Mouse (Mus musculus) adrenal gland, postnatal 4 days (tissue): ENCODE measurements around the gene Man2c1. TPM values are rescaled to one million over a fixed set of nuclear protein-coding genes. Genes with fewer than 3 reads are reported as not detected.
A peak's percentile ranks its signal among the peaks of the same experiment; 100 is the strongest.

Source experiments
- DNase-seq, 2 experiments: peaks; one replicate each; pipeline ENCODE4 v3.0.0; 2021 to 2022; ENCODE audit warnings: low spot score in 2 of 2, mixed read lengths in 2 of 2
- total RNA-seq, 2 experiments: library from RNA; stranded (reverse); gene quantifications; 2 replicates each; pipeline ENCODE4 v1.2.3; 2021

The Man2c1 gene
- total RNA-seq, 2 experiments from 2014 or later, result 172 to 175 TPM

DNA sequence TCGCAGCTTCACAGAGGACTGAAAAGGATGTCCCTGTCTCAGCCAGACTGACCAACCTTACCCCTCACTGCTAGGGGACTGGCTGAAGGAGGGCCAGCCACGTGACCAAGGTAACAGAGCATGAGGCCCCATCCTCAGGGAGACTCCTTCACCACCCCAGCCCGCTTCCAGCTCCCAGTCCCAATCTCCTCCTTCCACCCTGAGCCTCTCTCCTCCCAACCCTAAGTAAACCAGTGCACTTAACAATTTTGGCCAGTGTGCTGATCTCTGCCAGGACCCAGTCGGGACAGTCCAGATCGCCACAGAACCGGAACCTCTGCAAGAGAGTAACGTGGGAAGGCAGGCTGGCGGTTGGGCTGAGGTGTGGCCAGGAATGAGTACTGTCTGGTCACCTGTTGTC, 26.3 kb downstream of the Man2c1 start:
- no peak for DNase-seq

DNA sequence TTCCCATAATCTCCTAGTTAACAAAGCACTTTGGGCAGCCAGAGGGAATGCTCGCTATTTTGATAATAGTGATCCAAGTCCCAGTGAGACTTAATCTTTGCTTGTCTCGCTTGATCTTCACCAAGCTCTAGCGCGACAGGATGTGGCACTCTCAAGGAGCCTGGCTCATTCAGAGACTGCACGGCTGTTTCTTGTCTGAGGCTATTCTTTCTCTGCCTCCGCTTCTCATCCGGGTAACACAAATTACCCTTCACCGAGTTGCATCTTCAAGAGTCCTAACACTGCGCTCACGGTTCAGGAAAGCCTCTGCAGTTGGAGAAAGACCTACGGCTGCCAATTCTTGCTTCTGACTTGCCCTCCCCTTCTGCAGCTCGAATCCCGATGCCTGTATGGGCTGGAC, 27.0 kb downstream of the Man2c1 start:
- no peak for DNase-seq

DNA sequence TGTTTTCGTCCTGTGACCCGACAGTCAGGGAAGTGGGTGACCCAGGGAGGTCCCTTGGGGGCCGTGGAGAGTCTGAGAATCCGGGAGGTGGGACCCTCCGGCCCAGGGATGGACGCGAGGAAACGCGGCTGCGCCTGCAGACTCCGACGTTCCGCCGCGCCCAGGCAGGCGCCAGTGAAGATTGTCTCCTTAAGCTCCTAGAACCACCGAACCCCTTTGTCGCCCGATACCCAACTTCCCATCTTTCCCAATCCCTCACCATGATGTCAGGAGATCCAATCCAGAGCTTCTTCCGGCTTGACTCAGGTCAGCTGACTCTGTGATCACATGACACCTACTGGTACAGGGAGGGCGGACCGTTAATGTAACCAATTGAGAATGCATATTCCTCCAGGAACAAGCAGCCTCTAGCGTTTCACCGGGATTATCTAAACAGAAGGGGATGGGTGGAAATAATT, 27.6 kb downstream of the Man2c1 start, which contains the start of gene Commd4:
TSS of gene Commd4 (minus strand) at position 319 of the 458 bp plus-strand sequence.
- DNase-seq, result peak; percentile 55 to 90

DNA sequence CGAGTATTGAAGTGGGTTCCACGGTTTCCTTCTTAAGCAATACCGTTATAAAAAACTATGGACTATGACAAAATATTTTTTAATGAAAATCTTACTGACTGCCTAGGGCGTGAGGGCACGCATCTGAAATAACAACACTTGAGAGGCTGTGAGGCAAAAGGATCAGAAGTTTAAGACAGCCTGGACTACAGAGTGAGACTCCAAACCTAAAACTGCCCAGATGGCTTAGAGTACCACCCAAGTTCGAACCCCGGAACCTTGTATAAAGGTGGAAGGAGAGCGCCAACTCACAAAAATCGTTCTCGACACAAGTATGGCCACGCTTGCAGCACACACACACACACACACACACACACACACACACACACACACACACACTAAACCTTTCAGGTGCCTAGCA, 28.0 kb downstream of the Man2c1 start:
- no peak for DNase-seq

DNA sequence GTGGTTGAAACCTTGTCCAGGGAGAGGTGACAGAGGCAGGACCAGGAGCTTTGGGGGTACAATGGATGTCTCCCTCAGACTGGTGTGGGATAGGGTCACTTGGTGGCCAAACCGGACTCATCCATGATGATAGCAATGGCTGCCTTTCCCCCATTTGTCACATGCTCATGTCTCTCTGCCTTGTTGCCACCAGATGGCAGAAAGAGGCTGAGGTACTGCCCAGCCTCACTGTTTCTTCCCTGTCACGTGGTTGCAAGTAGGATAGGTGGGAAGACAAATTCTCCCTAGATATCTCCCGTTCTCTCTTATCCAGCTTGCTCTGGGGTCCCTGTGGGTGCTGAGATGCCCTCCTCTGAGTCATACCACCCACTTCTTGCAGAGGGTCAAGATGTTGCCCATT, 32.0 kb downstream of the Man2c1 start:
- no peak for DNase-seq

DNA sequence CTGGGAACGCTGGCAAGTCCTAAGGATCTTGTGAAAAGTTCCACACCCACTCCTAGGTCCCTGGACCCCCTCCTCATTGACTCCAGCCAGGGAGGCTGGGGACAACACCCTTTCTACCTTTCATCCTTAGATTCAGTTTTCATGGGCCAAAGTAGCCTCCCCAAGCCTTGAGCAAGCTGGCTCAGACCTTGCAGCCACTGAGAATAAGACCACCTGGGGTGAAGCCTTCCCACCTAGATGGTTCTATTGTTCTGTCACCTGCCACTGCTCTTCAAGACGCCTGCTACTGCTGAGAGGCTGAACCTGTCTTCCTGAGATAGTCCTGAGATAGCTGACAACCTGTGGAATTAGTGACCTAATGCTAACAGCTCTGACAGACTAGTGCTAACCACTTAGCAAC, 32.6 kb downstream of the Man2c1 start:
- DNase-seq, result no peak

DNA sequence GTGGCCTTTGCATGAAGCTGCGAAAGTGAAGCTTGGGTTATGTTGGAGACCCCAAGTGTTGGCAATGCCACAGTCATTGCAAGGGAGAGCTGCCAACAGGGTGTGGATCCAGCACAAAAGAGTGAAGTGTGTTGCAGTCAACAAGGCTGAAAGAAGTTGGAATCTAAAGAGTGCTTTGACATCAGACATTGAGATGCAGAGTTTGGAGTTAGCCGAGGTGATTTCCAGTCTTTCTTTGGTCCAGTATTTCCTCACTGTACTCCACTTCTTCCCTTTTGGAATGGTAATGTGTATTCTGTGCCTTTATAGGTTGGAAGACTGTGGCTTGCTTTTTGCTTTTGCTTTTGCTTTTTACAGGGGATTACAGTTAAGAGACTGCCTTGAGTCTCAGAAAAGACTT, 35.7 kb downstream of the Man2c1 start:
- no peak for DNase-seq

DNA sequence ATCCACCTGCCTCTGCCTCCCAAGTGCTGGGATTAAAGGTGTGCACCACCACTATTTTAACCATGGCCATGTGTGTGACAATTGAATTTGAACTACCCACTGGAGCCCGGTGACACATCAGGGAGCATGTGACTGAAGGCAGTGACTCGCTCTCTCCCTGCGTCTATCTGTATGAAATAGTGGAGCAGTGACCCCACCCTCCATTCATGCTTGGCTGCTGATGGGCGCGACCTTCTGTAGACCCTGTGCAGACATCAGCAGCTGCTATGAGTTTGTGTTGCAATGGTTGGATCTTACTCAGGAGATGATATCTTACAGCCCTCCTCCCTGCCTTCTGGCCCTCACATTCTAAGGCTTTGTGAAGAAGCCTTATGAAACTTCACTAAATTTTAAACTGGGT, 37.9 kb downstream of the Man2c1 start:
- DNase-seq, result no peak

Other genes starting within 250 kb of the Man2c1 start
- 10 to 100 TPM; 28.4 to 30.7 TPM for gene Snx33, start 202.3 kb upstream of the Man2c1 start, total RNA-seq
- 10 to 100 TPM; 87.2 to 87.5 TPM for gene Imp3, start 193.2 kb upstream of the Man2c1 start, total RNA-seq
- 10 to 100 TPM; 13.3 to 14.2 TPM for gene Snupn, start 179.8 kb upstream of the Man2c1 start, total RNA-seq
- gene Ptpn9, start 135.8 kb upstream of the Man2c1 start, total RNA-seq, result 10 to 100 TPM; 60.1 to 62.0 TPM
- gene Sin3a, start 58.6 kb upstream of the Man2c1 start, total RNA-seq, result 10 to 100 TPM; 58.0 to 64.5 TPM
- 10 to 100 TPM; 10.8 to 11.1 TPM for gene Neil1, start 17.6 kb downstream of the Man2c1 start, total RNA-seq
- gene Commd4, start 27.6 kb downstream of the Man2c1 start, total RNA-seq, result 10 to 100 TPM; 65.7 to 78.2 TPM
- gene Trcg1, start 105.9 kb downstream of the Man2c1 start, total RNA-seq, result not detected
- gene 1700017B05Rik, start 131.9 kb downstream of the Man2c1 start, total RNA-seq, result 10 to 100 TPM; 73.3 to 79.1 TPM